Mouse (Mus musculus) hematopoietic stem cell, adult 5-6 weeks (primary cell): ENCODE results near the gene Osbpl9. TPM values are rescaled to one million over a fixed set of nuclear protein-coding genes. Genes with fewer than 3 reads are reported as not detected.

Experiments
- ATAC-seq, 2 experiments: fragments of 125-278 bp in 1 of 2; replicated peaks in 1 of 2; 2 replicates each; pipeline ENCODE4 v1.8.0; 2016 to 2017; ENCODE audit warnings: inconsistent platforms in 2 of 2, mild to moderate bottlenecking in 2 of 2, moderate number of reproducible peaks in 2 of 2, low read depth in 1 of 2, moderate TSS enrichment in 1 of 2; ENCODE audit not compliant: low FRiP score in 2 of 2, poor library complexity in 2 of 2, severe bottlenecking in 2 of 2, insufficient read depth in 1 of 2, low TSS enrichment in 1 of 2
- total RNA-seq: library from RNA; stranded (forward); fragments of 172-1452, 232-1000 nt; gene quantifications from 2 replicates; pipeline ENCODE4 v1.2.3, GENCODE M21; 2017

The Osbpl9 gene
- total RNA-seq, 1 experiment from 2014 or later = 124 TPM

- ATAC-seq = peak; percentile 85 to 97
Observed at GRCm38 (mm10) chr4:109117596-109118326, 84.3 kb downstream of the Osbpl9 start.

GRCm38 (mm10) chr4:109116938-109117337, 85.1 kb downstream of the Osbpl9 start:
- ATAC-seq = no peak

GRCm38 (mm10) chr4:109116494-109116893, 85.6 kb downstream of the Osbpl9 start:
- no peak for ATAC-seq

GRCm38 (mm10) chr4:109115742-109116141, 86.3 kb downstream of the Osbpl9 start:
- ATAC-seq = no peak

DNA sequence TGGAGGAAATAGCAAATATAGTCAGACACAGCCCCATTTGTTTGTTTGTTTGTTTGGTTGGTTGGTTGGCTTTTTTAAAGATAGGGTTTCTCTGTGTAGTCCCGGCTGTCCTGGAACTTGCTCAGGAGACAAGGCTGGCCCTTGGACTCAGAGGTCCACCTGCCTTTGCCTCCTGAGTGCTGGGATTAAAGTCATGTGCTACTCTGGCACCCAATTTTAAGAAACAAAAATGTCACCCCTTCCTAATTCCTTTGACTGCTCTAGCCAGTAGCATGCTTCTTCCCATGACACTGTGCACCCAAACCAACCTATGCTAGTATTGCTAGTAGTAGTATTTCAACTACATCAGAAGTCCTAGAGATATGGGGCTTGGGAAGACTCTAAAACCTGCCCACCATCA, 87.8 kb downstream of the Osbpl9 start:
- ATAC-seq = no peak

GRCm38 (mm10) chr4:109112915-109113505, 89.1 kb downstream of the Osbpl9 start:
- ATAC-seq = no peak

GRCm38 (mm10) chr4:109110978-109111377, 91.1 kb downstream of the Osbpl9 start:
- ATAC-seq = no peak

GRCm38 (mm10) chr4:109109686-109110085, 92.4 kb downstream of the Osbpl9 start:
- ATAC-seq = no peak

DNA sequence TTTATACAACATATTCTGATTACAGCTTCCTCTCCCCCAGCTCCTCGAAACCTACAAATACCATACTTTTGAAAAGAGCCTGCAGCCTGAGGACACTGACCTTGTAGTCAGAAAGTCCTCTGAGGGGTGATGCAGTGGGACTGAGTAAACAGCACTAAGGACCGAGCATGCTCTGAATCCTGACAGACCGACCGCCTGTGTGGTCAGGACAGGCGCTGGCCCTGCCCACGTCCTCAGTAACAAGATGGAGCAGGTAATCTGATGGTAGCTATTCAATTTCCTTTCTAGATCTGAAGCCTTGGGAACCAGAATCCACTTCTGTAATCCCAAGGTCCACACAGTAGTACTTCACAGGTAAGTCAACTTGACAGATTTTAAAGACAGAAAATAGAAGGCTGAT, 93.1 kb downstream of the Osbpl9 start:
- ATAC-seq = no peak

DNA sequence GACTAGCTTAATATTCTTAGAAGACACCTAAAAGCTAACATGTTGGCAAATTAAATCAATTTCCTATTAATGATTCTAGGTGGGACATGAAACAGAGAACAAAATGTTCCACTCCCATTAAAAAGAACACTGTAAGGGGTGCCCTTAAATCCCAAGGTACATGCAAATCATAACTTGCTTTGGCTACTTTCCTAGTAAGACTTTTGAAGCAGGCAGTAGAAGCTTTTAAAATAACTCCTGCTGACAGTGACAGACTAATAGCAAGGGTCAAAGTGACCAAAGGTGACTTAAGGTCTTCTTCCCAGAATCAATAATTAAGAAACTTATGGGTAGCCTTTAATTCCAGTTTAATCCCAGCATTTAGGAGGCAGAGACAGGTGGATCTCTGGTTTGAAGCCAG, 95.5 kb downstream of the Osbpl9 start:
- no peak for ATAC-seq

DNA sequence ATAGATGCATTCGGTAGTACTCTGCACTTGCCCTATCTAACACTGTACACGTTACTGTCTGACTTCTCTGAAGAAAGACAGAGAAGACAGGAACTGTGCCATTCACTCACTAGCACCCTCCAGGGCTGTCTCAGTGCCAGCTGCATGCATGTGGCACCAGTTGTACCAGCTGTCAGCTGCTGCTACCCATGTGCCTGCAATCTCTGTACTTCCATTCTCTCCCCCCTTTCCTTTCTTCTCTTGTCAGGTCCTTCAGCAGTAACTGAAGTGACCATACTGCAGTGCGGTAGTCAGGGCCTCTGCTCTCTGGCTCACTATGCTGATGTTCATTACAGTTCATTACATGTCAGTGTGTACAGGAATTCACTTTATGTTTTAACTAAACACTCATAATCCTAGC, 96.0 kb downstream of the Osbpl9 start:
- 0 out of 4 replicates have a peak, but pooled peaks of 1 of the 2 experiments have one; percentile 5 for ATAC-seq

DNA sequence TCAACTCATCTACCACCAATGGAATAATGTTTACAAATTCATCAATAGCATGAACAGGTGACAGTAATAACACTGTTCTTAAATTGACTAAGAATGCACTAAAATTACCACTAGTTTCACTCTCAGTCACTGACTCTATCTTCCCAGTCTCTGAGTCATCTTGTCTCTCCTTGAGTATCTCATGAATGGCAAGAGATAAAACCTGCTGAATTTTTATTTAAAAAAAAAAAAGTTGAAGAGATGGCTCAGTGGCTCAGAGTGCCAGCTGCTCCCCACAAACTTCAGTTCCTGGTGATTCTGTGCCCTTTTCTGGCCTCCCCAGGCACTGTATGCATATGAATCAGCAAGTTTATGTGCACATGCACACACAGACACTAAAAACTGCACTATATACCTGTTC, 96.8 kb downstream of the Osbpl9 start:
- no peak; a peak in 1 of 4 replicates for ATAC-seq

GRCm38 (mm10) chr4:109103145-109103883, 98.8 kb downstream of the Osbpl9 start:
- no peak for ATAC-seq

DNA sequence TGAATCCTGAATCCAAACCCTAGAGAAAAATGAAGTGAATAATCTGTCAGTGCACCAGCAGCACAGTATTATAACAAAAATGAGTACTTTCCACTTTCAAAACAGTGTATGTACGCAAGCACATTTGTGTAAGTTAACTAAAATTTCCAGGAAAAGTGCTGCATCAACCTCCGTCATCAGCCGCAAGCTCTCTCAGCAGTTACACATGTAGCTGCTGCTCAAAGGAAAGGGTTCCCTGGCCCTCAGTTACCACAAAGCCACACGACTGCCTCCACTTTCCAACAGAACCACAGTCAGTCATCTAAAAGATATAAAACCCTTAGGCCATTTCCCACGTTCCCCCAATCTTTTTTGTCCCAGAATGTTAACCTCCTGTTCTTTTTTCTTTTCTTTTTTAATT, 99.5 kb downstream of the Osbpl9 start:
- peak; percentile 94 to 95 for ATAC-seq

- no peak for ATAC-seq
Observed at GRCm38 (mm10) chr4:109098861-109099260, 103.2 kb downstream of the Osbpl9 start.

GRCm38 (mm10) chr4:109094269-109094668, 107.8 kb downstream of the Osbpl9 start:
- no peak for ATAC-seq

- no peak for ATAC-seq
Observed at GRCm38 (mm10) chr4:109092344-109092743, 109.7 kb downstream of the Osbpl9 start.

- ATAC-seq = no peak
Observed at GRCm38 (mm10) chr4:109091241-109091777, 110.8 kb downstream of the Osbpl9 start.
